Mouse (Mus musculus): ENCODE measurements around the gene Arxes2. TPM values are rescaled to one million over a fixed set of nuclear protein-coding genes. Genes with fewer than 3 reads are reported as not detected.
"Not testable (repeated sequence)": the region's sequence is repeated elsewhere in the genome, so short reads cannot be mapped to it uniquely, and the experiment has no call there.

Arxes2 gene
- total RNA-seq (2021): 1 to 10 TPM; 1.5 to 2.5 TPM
- long read RNA-seq, experiment 1: 0 reads
- long read RNA-seq, experiment 2, partial matches to known transcripts: 0 of 1 reads
- long read RNA-seq, experiment 2, other reads (novel, unspliced or antisense): 0 of 1 reads

GRCm38 (mm10) chrX:135993664-135994119 is at the start of gene Arxes2:
TSS of gene Arxes2 (plus strand) at chrX:135993824.
- DNase-seq; intact Hi-C loops (cut with DNase I; ENCODE audit: low total_unique reads): not testable (repeated sequence)

- DNase-seq: no peak
- intact Hi-C loops (cut with DNase I; ENCODE audit: low total_unique reads): no loop called here
Observed at GRCm38 (mm10) chrX:135948699-135949437, 44.8 kb upstream of the Arxes2 start.

GRCm38 (mm10) chrX:135956988-135957690 is 36.5 kb upstream of the Arxes2 start:
- intact Hi-C loops (cut with DNase I; ENCODE audit: low total_unique reads): no loop called here
- no peak for DNase-seq

- intact Hi-C loops (cut with DNase I; ENCODE audit: low total_unique reads): no loop called here
- no peak for DNase-seq
Observed at GRCm38 (mm10) chrX:135957691-135958081, 35.9 kb upstream of the Arxes2 start.

- no peak for DNase-seq
Observed at GRCm38 (mm10) chrX:135958589-135959225, 34.9 kb upstream of the Arxes2 start.

GRCm38 (mm10) chrX:135959536-135959935 is 34.1 kb upstream of the Arxes2 start:
- intact Hi-C loops (cut with DNase I; ENCODE audit: low total_unique reads): no loop called here

More at GRCm38 (mm10) chrX:135958589-135959225, 34.9 kb upstream of the Arxes2 start:
- intact Hi-C loops (cut with DNase I; ENCODE audit: low total_unique reads): no loop called here

GRCm38 (mm10) chrX:135962342-135962741 is 31.3 kb upstream of the Arxes2 start:
- no peak for DNase-seq
- intact Hi-C loops (cut with DNase I; ENCODE audit: low total_unique reads): loop anchor here (5.0 kb wide), 1 partner anchor 155 kb away; no protein-coding TSS in a partner anchor

More at GRCm38 (mm10) chrX:135959536-135959935, 34.1 kb upstream of the Arxes2 start:
- DNase-seq: no peak

- no peak for DNase-seq
- intact Hi-C loops (cut with DNase I; ENCODE audit: low total_unique reads): loop anchor here (5.0 kb wide), 1 partner anchor 156 kb away; no protein-coding TSS in a partner anchor
Observed at GRCm38 (mm10) chrX:135963130-135963529, 30.5 kb upstream of the Arxes2 start.

GRCm38 (mm10) chrX:135963629-135964028 is 30.0 kb upstream of the Arxes2 start:
- intact Hi-C loops (cut with DNase I; ENCODE audit: low total_unique reads): loop anchor here (5.0 kb wide), 1 partner anchor 156 kb away; no protein-coding TSS in a partner anchor
- DNase-seq: no peak

- no peak for DNase-seq
- intact Hi-C loops (cut with DNase I; ENCODE audit: low total_unique reads): no loop called here
Observed at GRCm38 (mm10) chrX:135973597-135974423, 19.8 kb upstream of the Arxes2 start.

- no peak for DNase-seq
- intact Hi-C loops (cut with DNase I; ENCODE audit: low total_unique reads): no loop called here
Observed at GRCm38 (mm10) chrX:135974424-135975225, 19.0 kb upstream of the Arxes2 start.

GRCm38 (mm10) chrX:135975226-135975552 is 18.4 kb upstream of the Arxes2 start:
- intact Hi-C loops (cut with DNase I; ENCODE audit: low total_unique reads): no loop called here

GRCm38 (mm10) chrX:135984539-135985260 is 8.9 kb upstream of the Arxes2 start:
- DNase-seq: no peak
- intact Hi-C loops (cut with DNase I; ENCODE audit: low total_unique reads): no loop called here

More at GRCm38 (mm10) chrX:135975226-135975552, 18.4 kb upstream of the Arxes2 start:
- DNase-seq: peak; percentile 46

GRCm38 (mm10) chrX:135986267-135986666 is 7.4 kb upstream of the Arxes2 start:
- intact Hi-C loops (cut with DNase I; ENCODE audit: low total_unique reads): no loop called here
- DNase-seq: no peak

- intact Hi-C loops (cut with DNase I; ENCODE audit: low total_unique reads): no loop called here
Observed at GRCm38 (mm10) chrX:135990661-135991060, 3.0 kb upstream of the Arxes2 start.

GRCm38 (mm10) chrX:135993192-135993594 is 431 bp upstream of the Arxes2 start:
- DNase-seq; intact Hi-C loops (cut with DNase I; ENCODE audit: low total_unique reads): not testable (repeated sequence)

More at GRCm38 (mm10) chrX:135990661-135991060, 3.0 kb upstream of the Arxes2 start:
- no peak for DNase-seq

GRCm38 (mm10) chrX:136007199-136007843 is 13.7 kb downstream of the Arxes2 start:
- DNase-seq: no peak
- intact Hi-C loops (cut with DNase I; ENCODE audit: low total_unique reads): no loop called here

Measured in gastrocnemius, postnatal 14 days (tissue).